Mouse (Mus musculus): ENCODE measurements at regions not wholly inside any gene's neighbourhood (a gene's known extent, or its start where the extent isn't known, plus 50 kb on each side); places are given as distances from the start of the nearest gene placed in this dataset.

- TF ChIP-seq EP300 (optimal IDR thresholded peaks at IDR 0.05) (no peak), CTCF (IDR thresholded peaks at IDR 0.05; ENCODE audit: low read depth) (no peak)
These were observed 139.1 kb downstream of the Zfp36l1 start for GRCm38 (mm10) chr12:79973566-79974230.

Data from stomach, postnatal 0 days (tissue).